Mouse (Mus musculus) C2C12 (cell line): ENCODE results near the gene Prkcz. TPM values are rescaled to one million over a fixed set of nuclear protein-coding genes. Genes with fewer than 3 reads are reported as not detected.

Source experiments
- H3K27me3 ChIP-seq: one replicate; pipeline ENCODE4 v1.6.1; 2011; ENCODE audit not compliant: control insufficient read depth, insufficient read depth, insufficient read length
- H3K36me3 ChIP-seq: one replicate; pipeline ENCODE4 v1.6.1; 2011; ENCODE audit not compliant: control insufficient read depth, insufficient read depth
- H3K4me3 ChIP-seq: one replicate; pipeline ENCODE4 v1.5.1; 2011; ENCODE audit warnings: mild to moderate bottlenecking, control low read depth; ENCODE audit not compliant: poor library complexity, insufficient read depth, severe bottlenecking
- H3K79me2 ChIP-seq: one replicate; pipeline ENCODE4 v1.6.1; 2011; ENCODE audit not compliant: control insufficient read depth, insufficient read depth
- H3K79me3 ChIP-seq: one replicate; pipeline ENCODE4 v1.6.1; 2011; ENCODE audit warnings: low read depth, control low read depth
- H3ac ChIP-seq: one replicate; pipeline ENCODE3; 2011; ENCODE audit warnings: low read depth; ENCODE audit not compliant: control insufficient read depth, insufficient read length
- CEBPB ChIP-seq: IDR thresholded peaks from one replicate; pipeline ENCODE4 v1.6.1; 2011; ENCODE audit warnings: low read depth, mild to moderate bottlenecking, control low read depth, moderate library complexity
- CTCF ChIP-seq: IDR thresholded peaks from one replicate; pipeline ENCODE4 v1.5.1; 2011; ENCODE audit not compliant: control insufficient read depth, insufficient read depth, insufficient read length
- FOSL1 ChIP-seq: IDR thresholded peaks from one replicate; pipeline ENCODE4 v1.8.0; 2011; ENCODE audit warnings: mild to moderate bottlenecking, low read length; ENCODE audit not compliant: poor library complexity, insufficient read depth, severe bottlenecking
- MAX ChIP-seq: IDR thresholded peaks from one replicate; pipeline ENCODE4 v1.6.1; 2011; ENCODE audit warnings: mild to moderate bottlenecking, control low read depth
- MYOD1 ChIP-seq: IDR thresholded peaks from one replicate; pipeline ENCODE4 v1.6.1; 2011; ENCODE audit warnings: low read depth; ENCODE audit not compliant: control insufficient read depth, insufficient read length
- MYOG ChIP-seq: IDR thresholded peaks from one replicate; pipeline ENCODE4 v1.6.1; 2011; ENCODE audit not compliant: control insufficient read depth, insufficient read length; ENCODE audit errors: extremely low read depth
- USF1 ChIP-seq: IDR thresholded peaks from one replicate; pipeline ENCODE4 v1.6.1; 2011; ENCODE audit warnings: low read depth, mild to moderate bottlenecking, control low read depth, moderate library complexity
- polyA plus RNA-seq: library from polyadenylated mRNA; unstranded; fragments of >200 nt; fragmentation: generic; extraction: Trizol; gene quantifications from one replicate; pipeline ENCODE4 v1.2.1, GENCODE M21; 2012; ENCODE audit warnings: missing spikeins

The Prkcz gene
- polyA plus RNA-seq, 1 experiment, result 0.06 TPM

GRCm38 (mm10) chr4:155286090-155286489 is 75.1 kb downstream of the Prkcz start:
- Histone ChIP-seq H3K79me3 (no peaks in the 10 kb centered on the region), H3K79me2 (no peaks in the 10 kb centered on the region), H3K4me3 (no peak overlapping the region), H3ac (no peak overlapping the region), H3K36me3 (no peaks in the 10 kb centered on the region), H3K27me3 (no peaks in the 10 kb centered on the region)
- TF ChIP-seq FOSL1 (no peak), USF1 (no peak), CEBPB (no peak), MYOD1 (no peak), MYOG (no peak), CTCF (no peak), MAX (no peak)

GRCm38 (mm10) chr4:155284521-155285379 is 76.4 kb downstream of the Prkcz start:
- no peak overlapping the region for H3ac ChIP-seq
- H3K79me2 ChIP-seq, result no peaks in the 10 kb centered on the region
- H3K4me3 ChIP-seq, result no peak overlapping the region
- no peaks in the 10 kb centered on the region for H3K27me3 ChIP-seq
- H3K36me3 ChIP-seq, result no peaks in the 10 kb centered on the region
- H3K79me3 ChIP-seq, result no peaks in the 10 kb centered on the region
- TF ChIP-seq CTCF (no peak), MYOG (no peak), USF1 (no peak), CEBPB (no peak), MAX (no peak), MYOD1 (no peak), FOSL1 (no peak)

GRCm38 (mm10) chr4:155283585-155283984 is 77.6 kb downstream of the Prkcz start:
- H3K4me3 ChIP-seq, result no peak overlapping the region

GRCm38 (mm10) chr4:155283001-155283503 is 78.1 kb downstream of the Prkcz start:
- Histone ChIP-seq H3K79me3 (no peaks in the 10 kb centered on the region), H3K79me2 (no peaks in the 10 kb centered on the region), H3K36me3 (no peaks in the 10 kb centered on the region), H3K27me3 (no peaks in the 10 kb centered on the region), H3ac (no peak overlapping the region), H3K4me3 (no peak overlapping the region)
- peak; percentile 83 for TF ChIP-seq USF1
- TF ChIP-seq MYOG, result no peak

More at GRCm38 (mm10) chr4:155283585-155283984, 77.6 kb downstream of the Prkcz start:
- H3K79me3 ChIP-seq, result no peaks in the 10 kb centered on the region
- H3K79me2 ChIP-seq, result no peaks in the 10 kb centered on the region
- no peak for TF ChIP-seq MAX
- no peaks in the 10 kb centered on the region for H3K36me3 ChIP-seq
- no peak overlapping the region for H3ac ChIP-seq
- H3K27me3 ChIP-seq, result no peaks in the 10 kb centered on the region

GRCm38 (mm10) chr4:155282231-155282630 is 78.9 kb downstream of the Prkcz start:
- no peak for TF ChIP-seq FOSL1
- H3K79me3 ChIP-seq, result no peaks in the 10 kb centered on the region
- no peaks in the 10 kb centered on the region for H3K79me2 ChIP-seq
- no peak overlapping the region for H3K4me3 ChIP-seq
- H3ac ChIP-seq, result no peak overlapping the region
- H3K36me3 ChIP-seq, result no peaks in the 10 kb centered on the region
- H3K27me3 ChIP-seq, result no peaks in the 10 kb centered on the region

- TF ChIP-seq MAX (no peak), CTCF (no peak), USF1 (no peak), MYOD1 (no peak), MYOG (no peak), FOSL1 (no peak), CEBPB (no peak)
- Histone ChIP-seq H3ac (no peak overlapping the region), H3K4me3 (no peak overlapping the region), H3K79me3 (no peaks in the 10 kb centered on the region), H3K79me2 (no peaks in the 10 kb centered on the region), H3K27me3 (no peaks in the 10 kb centered on the region), H3K36me3 (no peaks in the 10 kb centered on the region)
Observed at GRCm38 (mm10) chr4:155281652-155282051, 79.5 kb downstream of the Prkcz start.
